Mouse (Mus musculus): ENCODE data around the gene Ptprz1. TPM values are rescaled to one million over a fixed set of nuclear protein-coding genes. Genes with fewer than 3 reads are reported as not detected.
A peak's percentile ranks its signal among the peaks of the same experiment; 100 is the strongest.

The Ptprz1 gene
- total RNA-seq (2021) (under 1 TPM; 0.47 to 0.61 TPM), polyA plus RNA-seq (2012; rRNA removed) (0.76 and 1.1 TPM in 2 replicates)
- long read RNA-seq = 0 reads

DNA sequence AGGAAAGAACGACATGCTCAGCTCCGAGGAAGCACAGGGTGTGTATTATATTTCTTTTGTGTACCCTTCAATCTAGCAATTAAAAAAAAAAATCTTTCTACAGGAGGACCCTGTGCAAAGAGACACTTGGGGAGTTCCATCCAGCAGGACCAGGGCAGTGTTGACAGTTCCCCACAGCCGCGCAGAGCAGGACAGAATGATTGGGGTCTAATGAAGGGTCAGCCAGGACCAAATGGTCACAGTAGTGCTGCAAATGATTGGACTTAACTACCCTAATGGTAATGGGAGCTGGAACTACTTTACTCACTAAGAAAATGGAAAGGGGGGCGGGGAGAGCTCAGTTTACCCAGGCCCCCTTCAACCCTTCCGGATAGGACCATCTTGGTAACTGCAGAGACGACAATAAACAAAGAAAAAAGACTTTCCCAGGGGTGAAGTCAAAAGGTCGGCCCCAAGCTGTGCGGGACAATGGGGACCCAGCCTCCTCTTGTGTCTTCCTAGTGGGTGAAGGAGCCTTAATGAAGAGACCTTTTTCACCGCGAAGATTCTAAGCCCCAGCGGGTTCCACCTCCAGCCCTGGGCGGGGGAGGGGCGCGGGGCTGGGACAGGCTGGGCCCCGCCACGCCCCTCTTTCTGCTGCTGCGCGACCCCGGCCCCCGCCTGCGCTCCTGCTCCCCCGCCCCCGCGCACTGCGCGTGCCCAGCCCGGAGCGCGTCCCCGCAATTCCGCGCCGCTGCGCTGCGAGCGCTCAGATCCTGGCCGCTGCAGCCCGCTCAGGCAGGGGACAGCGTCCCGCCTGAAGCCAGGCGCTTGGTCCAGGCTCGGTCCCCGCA is at the start of gene Ptprz1:
Gene Ptprz1, plus strand, starts transcription at position 722 of the 833 bp plus-strand sequence.
- intact Hi-C loops (cut with DNase I) = no loop called here
- Histone ChIP-seq H3K27ac (no peak within 1 kb of the TSS), H3K4me1 (ENCODE audit: control insufficient read depth, insufficient read depth, low read length) (no peaks in the 10 kb centered on the region), H3K9ac (ENCODE audit: low read depth, low read length) (no peak within 1 kb of the TSS), H3K4me3 (peak within 1 kb of the TSS; percentile 28), H3K79me2 (replicated peaks; ENCODE audit: control insufficient read depth, insufficient read depth, low read length) (no peaks in the 10 kb centered on the region), H3K27me3 (ENCODE audit: control insufficient read depth, insufficient read depth, low read length) (no peaks in the 10 kb centered on the region), H3K36me3 (ENCODE audit: control insufficient read depth, insufficient read depth, low read length) (no peaks in the 10 kb centered on the region)
- 2% methylated on average over 44 of the region's 44 CpGs for WGBS
- no peak for TF ChIP-seq POLR2A (IDR thresholded peaks at IDR 0.05; ENCODE audit: insufficient read depth, low read depth, low read length)
- no peak for TF ChIP-seq CTCF (IDR thresholded peaks at IDR 0.05)
- TF ChIP-seq EP300 (IDR thresholded peaks at IDR 0.05; ENCODE audit: insufficient read depth, low read depth, low read length) = no peak
- peak; percentile 4 to 31 for DNase-seq

DNA sequence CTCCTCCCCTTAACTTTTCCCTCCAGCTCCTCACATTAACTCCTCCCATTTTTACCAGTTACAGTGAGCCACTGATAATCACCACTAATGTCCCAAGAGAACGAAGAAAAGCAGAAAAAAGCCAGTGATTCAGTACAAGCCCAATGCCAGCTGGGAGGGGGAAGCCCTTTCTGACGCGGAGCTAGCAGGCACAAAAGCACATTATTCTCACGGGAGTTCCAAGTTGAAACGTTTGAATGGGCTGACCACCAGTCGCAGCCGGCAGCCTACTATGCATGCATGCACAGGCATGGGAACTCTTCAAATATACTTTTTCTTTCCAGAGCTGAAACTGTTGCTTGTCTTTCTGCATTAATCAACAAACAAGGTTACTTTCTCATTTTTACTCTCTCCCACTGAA is 41.7 kb upstream of the Ptprz1 start:
- H3K27me3 ChIP-seq (ENCODE audit: control insufficient read depth, insufficient read depth, low read length) = no peaks in the 10 kb centered on the region
- H3K79me2 ChIP-seq (replicated peaks; ENCODE audit: control insufficient read depth, insufficient read depth, low read length) = no peaks in the 10 kb centered on the region
- H3K27ac ChIP-seq = no peak overlapping the region
- intact Hi-C loops (cut with DNase I) = no loop called here
- H3K4me1 ChIP-seq (ENCODE audit: control insufficient read depth, insufficient read depth, low read length) = no peaks in the 10 kb centered on the region
- H3K36me3 ChIP-seq (ENCODE audit: control insufficient read depth, insufficient read depth, low read length) = no peaks in the 10 kb centered on the region
- 55% methylated on average over 7 of the region's 7 CpGs for WGBS
- H3K4me3 ChIP-seq = no peak overlapping the region
- H3K9ac ChIP-seq (ENCODE audit: low read depth, low read length) = no peak overlapping the region
- DNase-seq = no peak
- TF ChIP-seq POLR2A (IDR thresholded peaks at IDR 0.05; ENCODE audit: insufficient read depth, low read depth, low read length) (no peak), EP300 (IDR thresholded peaks at IDR 0.05; ENCODE audit: insufficient read depth, low read depth, low read length) (no peak), CTCF (IDR thresholded peaks at IDR 0.05) (no peak)

DNA sequence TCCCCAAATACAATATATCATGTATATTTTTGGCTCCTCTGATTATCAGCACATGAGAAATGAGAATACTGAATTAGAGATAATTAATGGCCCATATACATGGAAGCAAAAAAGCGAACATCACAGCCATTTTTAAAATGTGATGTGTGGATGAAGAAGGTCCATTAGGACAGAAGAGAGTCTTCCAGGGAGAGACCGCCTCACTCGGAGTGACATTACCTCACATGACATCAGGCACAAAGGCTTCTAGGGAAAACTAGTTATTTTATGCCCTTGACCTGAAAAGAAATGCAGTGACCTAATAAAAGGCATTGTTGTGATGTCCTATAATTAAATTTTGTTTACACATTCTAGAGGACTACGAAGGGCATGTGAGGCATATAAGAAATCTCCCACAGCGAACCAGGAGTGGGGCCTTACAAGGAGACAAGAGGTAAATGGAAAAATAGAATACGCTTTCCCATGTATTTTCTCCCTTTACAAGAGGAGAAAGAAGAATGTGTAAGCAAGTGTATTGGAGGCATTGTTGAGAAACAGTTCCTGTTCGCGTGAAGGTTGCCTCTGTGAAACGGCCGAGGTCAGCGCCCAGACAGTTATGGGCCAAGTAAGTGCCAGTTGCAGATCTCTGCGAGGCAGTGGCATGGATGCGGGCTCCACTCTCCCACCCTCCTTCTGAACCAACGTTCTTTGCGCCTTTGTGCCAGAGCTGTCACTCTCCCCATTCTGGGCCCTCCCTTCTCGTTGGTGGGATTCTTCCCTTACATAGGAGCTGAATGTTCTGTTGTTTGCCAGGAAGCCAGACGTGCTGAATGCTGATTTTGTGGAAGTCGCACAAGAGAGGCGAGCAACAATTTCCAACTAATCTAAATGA is 41.0 kb upstream of the Ptprz1 start:
- DNase-seq = no peak
- H3K4me3 ChIP-seq = no peak overlapping the region
- no peaks in the 10 kb centered on the region for H3K4me1 ChIP-seq (ENCODE audit: control insufficient read depth, insufficient read depth, low read length)
- H3K9ac ChIP-seq (ENCODE audit: low read depth, low read length) = no peak overlapping the region
- TF ChIP-seq POLR2A (IDR thresholded peaks at IDR 0.05; ENCODE audit: insufficient read depth, low read depth, low read length) (no peak), CTCF (IDR thresholded peaks at IDR 0.05) (no peak), EP300 (IDR thresholded peaks at IDR 0.05; ENCODE audit: insufficient read depth, low read depth, low read length) (no peak)
- H3K79me2 ChIP-seq (replicated peaks; ENCODE audit: control insufficient read depth, insufficient read depth, low read length) = no peaks in the 10 kb centered on the region
- intact Hi-C loops (cut with DNase I) = no loop called here
- no peaks in the 10 kb centered on the region for H3K27me3 ChIP-seq (ENCODE audit: control insufficient read depth, insufficient read depth, low read length)
- H3K27ac ChIP-seq = no peak overlapping the region
- WGBS = 82% methylated on average over 19 of the region's 19 CpGs
- H3K36me3 ChIP-seq (ENCODE audit: control insufficient read depth, insufficient read depth, low read length) = no peaks in the 10 kb centered on the region

DNA sequence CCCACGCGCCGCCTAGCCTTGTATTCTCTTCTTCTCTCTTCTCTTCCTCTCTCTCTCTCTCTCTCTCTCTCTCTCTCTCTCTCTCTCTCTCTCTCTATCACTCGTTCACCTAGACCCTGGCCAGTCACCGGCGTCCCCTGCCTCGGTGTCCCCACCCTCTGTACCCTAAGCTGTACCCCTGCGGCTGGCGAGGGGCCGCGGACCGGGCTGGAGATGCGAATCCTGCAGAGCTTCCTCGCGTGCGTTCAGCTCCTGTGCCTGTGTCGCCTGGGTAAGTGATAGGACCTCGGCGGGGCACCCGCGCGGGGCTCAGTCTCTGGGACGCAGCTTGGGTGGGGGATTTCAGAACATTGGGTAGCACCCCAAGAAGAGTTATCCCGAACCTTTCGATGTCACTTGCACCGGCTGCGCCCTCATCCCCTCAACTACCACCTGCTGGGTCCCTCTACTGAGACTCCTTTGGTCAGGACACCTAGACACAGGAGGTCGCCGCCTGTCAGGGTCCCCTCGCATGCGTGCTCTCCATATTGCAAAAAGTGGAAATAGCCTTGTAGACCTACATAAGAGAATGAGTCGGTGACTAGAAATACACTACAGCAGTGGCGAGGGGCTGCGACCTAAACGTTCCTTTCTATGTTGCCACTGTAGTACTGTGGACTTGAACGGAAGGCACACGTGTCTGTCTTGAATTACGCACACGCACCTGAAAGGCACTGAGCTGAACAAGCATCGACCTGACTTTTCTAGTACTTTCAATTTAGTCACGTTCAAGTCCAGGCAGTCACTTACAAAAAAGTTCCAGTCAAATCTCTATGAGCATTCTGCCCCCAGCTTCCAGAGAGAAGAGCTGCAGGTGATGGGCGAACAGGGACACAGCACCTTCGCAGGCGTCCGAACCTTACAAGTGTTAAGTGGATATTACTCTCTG is 576 bp downstream of the Ptprz1 start:
- Histone ChIP-seq H3K27ac (no peak overlapping the region), H3K36me3 (ENCODE audit: control insufficient read depth, insufficient read depth, low read length) (no peaks in the 10 kb centered on the region), H3K79me2 (replicated peaks; ENCODE audit: control insufficient read depth, insufficient read depth, low read length) (no peaks in the 10 kb centered on the region), H3K27me3 (ENCODE audit: control insufficient read depth, insufficient read depth, low read length) (no peaks in the 10 kb centered on the region), H3K4me3 (peak overlapping the region; percentile 22), H3K9ac (ENCODE audit: low read depth, low read length) (no peak overlapping the region), H3K4me1 (ENCODE audit: control insufficient read depth, insufficient read depth, low read length) (no peaks in the 10 kb centered on the region)
- 5% methylated on average over 45 of the region's 45 CpGs for WGBS
- TF ChIP-seq CTCF (IDR thresholded peaks at IDR 0.05) (no peak), EP300 (IDR thresholded peaks at IDR 0.05; ENCODE audit: insufficient read depth, low read depth, low read length) (no peak), POLR2A (IDR thresholded peaks at IDR 0.05; ENCODE audit: insufficient read depth, low read depth, low read length) (no peak)
- intact Hi-C loops (cut with DNase I) = no loop called here
- DNase-seq = peak in 1 of 2 experiments; percentile 20

DNA sequence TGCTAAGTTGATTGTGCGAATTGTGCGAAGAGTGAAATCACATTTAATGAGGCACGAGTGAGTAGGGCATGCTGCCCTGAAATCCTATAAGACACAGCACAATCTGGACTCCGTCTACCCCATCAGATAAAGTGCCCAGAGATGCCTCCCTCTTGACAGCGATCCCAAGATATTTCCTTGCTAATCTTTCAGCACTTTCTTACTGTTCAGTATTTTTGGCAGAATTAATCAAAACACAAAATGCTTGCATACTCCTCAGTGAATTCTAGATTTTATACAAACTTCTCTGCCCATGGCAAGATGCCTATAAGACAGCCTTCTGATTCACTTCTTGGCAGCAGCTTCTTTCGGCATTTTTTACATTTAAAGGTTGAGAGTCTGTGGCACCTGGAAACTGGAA is 12.7 kb downstream of the Ptprz1 start:
- Histone ChIP-seq H3K27me3 (ENCODE audit: control insufficient read depth, insufficient read depth, low read length) (no peaks in the 10 kb centered on the region), H3K4me1 (ENCODE audit: control insufficient read depth, insufficient read depth, low read length) (no peaks in the 10 kb centered on the region), H3K9ac (ENCODE audit: low read depth, low read length) (no peak overlapping the region), H3K4me3 (no peak overlapping the region), H3K27ac (no peak overlapping the region), H3K36me3 (ENCODE audit: control insufficient read depth, insufficient read depth, low read length) (no peaks in the 10 kb centered on the region), H3K79me2 (replicated peaks; ENCODE audit: control insufficient read depth, insufficient read depth, low read length) (no peaks in the 10 kb centered on the region)
- intact Hi-C loops (cut with DNase I) = no loop called here
- DNase-seq = no peak
- WGBS = 84% methylated on average over 6 of the region's 6 CpGs
- no peak for TF ChIP-seq POLR2A (IDR thresholded peaks at IDR 0.05; ENCODE audit: insufficient read depth, low read depth, low read length)
- TF ChIP-seq CTCF (IDR thresholded peaks at IDR 0.05) = no peak
- TF ChIP-seq EP300 (IDR thresholded peaks at IDR 0.05; ENCODE audit: insufficient read depth, low read depth, low read length) = no peak

Data from heart, adult 2 months (tissue).